Mouse (Mus musculus) hindbrain, embryonic 12.5 days (tissue): ENCODE results near the gene Wdr82. TPM values are rescaled to one million over a fixed set of nuclear protein-coding genes. Genes with fewer than 3 reads are reported as not detected.
A peak's percentile ranks its signal among the peaks of the same experiment; 100 is the strongest.

Source experiments
- ATAC-seq: fragments of 200-750 bp; cut with Nextera tagmentation; 2 replicates; pipeline ENCODE4 v1.8.0; 2017; ENCODE audit warnings: moderate TSS enrichment; ENCODE audit not compliant: low FRiP score
- H3K27ac ChIP-seq: fragments of 300-500 bp; sonication (generic); 2 replicates; pipeline ENCODE4 v1.5.1; 2016; ENCODE audit warnings: mild to moderate bottlenecking
- H3K27me3 ChIP-seq: fragments of 300-500 bp; sonication (generic); 2 replicates; pipeline ENCODE4 v1.6.1; 2016; ENCODE audit warnings: mild to moderate bottlenecking
- H3K36me3 ChIP-seq: fragments of 300-500 bp; sonication (generic); 2 replicates; pipeline ENCODE4 v1.6.1; 2016; ENCODE audit warnings: mild to moderate bottlenecking
- H3K4me1 ChIP-seq: fragments of 300-500 bp; sonication (generic); 2 replicates; pipeline ENCODE4 v1.6.1; 2016
- H3K4me2 ChIP-seq: fragments of 300-500 bp; sonication (generic); replicated peaks from 2 replicates; pipeline ENCODE4 v1.6.1; 2016; ENCODE audit warnings: mild to moderate bottlenecking
- H3K4me3 ChIP-seq: fragments of 300-500 bp; sonication (generic); 2 replicates; pipeline ENCODE4 v1.5.1; 2016; ENCODE audit warnings: mild to moderate bottlenecking
- H3K9ac ChIP-seq: fragments of 300-500 bp; sonication (generic); 2 replicates; pipeline ENCODE4 v1.6.1; 2016; ENCODE audit warnings: mild to moderate bottlenecking, moderate library complexity
- H3K9me3 ChIP-seq: fragments of 300-500 bp; sonication (generic); replicated peaks from 2 replicates; pipeline ENCODE4 v1.6.1; 2016; ENCODE audit warnings: mild to moderate bottlenecking
- WGBS: fragments of 180-500 bp; shearing (Covaris S2); methylation state at CpG from one replicate; pipeline ENCODE4 v1.1.7; 2016; 5-methylcytosine and 5-hydroxymethylcytosine counted together
- polyA plus RNA-seq: library from polyadenylated mRNA; unstranded; fragments of >200 nt; fragmentation: Nextera tagmentation; extraction: Ambion mirVana; gene quantifications from 2 replicates; pipeline ENCODE4 v1.2.1, GENCODE M21; 2016

Wdr82 gene
- polyA plus RNA-seq, 1 experiment from 2014 or later, result 34.1 TPM

DNA sequence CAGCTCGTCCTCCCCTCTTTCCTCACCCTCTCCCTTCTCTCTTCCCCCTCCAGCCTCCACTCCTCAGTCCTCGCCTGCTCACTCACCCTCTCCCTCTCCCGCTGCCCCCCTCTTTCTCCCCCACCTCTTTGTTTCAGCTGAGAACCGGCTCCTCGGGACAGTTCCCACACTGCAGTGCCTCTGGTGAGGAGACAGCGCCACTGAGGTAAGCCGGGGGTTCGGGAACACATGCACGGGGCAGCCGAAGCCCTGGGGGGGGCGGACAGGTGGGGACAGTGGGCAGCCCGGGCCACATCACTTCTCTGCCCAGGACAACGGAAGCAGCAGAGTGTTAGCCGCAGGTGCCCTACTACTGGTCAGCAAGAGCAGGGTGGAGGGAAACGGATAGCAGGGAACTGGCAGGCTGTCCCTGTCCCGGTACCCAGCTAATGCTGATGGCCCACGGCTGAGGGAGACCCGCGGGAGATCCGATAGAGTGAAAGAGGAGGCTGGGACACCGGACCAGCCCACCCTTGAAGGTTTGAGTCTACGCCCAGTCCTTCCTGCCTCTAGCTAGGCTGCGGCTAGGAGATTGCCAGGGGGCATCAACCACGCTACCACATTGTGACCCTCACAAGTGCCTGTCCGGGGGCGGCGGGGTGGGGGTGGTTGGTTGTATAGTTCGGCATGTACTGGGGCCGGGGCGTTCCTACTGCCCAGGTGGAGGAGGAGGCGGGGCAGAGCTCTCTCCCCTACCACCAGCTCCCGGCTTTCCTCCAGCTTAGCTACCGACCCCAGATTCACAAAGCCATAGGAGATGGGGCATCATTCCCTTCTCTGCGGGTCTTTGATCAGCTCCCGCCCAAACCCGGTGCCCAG is 22.0 kb upstream of the Wdr82 start:
- under 1% methylated on average over 36 of the region's 36 CpGs for WGBS
- Histone ChIP-seq H3K4me2 (peak overlapping the region; percentile 77), H3K9ac (peak overlapping the region; percentile 95), H3K27me3 (peaks cover 8% of the 10 kb centered on the region), H3K4me3 (peak overlapping the region; percentile 70), H3K4me1 (peaks cover 39% of the 10 kb centered on the region), H3K9me3 (no peaks in the 10 kb centered on the region), H3K36me3 (peaks cover 26% of the 10 kb centered on the region), H3K27ac (peak overlapping the region; percentile 93)
- ATAC-seq, result peak; percentile 87

DNA sequence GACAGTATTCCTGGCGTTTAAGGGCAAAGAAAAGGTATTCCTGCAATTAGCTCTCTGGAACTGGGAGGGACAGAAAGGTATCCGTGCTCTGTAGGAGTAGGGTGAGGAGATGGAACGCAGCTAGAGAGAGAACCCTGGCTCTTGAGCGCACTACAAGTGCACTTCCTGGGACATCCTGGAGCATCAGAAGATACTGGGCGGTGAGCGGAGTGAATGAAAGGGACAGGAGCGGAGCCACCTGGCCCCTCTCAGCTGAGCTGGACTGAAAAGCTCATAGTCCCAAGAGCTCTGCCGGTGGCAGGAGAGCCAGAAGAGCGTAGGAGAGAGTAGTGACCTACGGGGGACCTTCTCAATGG is 21.4 kb upstream of the Wdr82 start:
- Histone ChIP-seq H3K9me3 (no peaks in the 10 kb centered on the region), H3K4me3 (peak overlapping the region; percentile 70), H3K36me3 (peaks cover 31% of the 10 kb centered on the region), H3K27ac (peak overlapping the region; percentile 93), H3K9ac (peak overlapping the region; percentile 95), H3K4me1 (peaks cover 39% of the 10 kb centered on the region), H3K4me2 (peak overlapping the region; percentile 77), H3K27me3 (peaks cover 8% of the 10 kb centered on the region)
- 14% methylated on average over 10 of the region's 10 CpGs for WGBS
- 0 out of 2 replicates have a peak, but pooled peaks have one; percentile 17 for ATAC-seq

DNA sequence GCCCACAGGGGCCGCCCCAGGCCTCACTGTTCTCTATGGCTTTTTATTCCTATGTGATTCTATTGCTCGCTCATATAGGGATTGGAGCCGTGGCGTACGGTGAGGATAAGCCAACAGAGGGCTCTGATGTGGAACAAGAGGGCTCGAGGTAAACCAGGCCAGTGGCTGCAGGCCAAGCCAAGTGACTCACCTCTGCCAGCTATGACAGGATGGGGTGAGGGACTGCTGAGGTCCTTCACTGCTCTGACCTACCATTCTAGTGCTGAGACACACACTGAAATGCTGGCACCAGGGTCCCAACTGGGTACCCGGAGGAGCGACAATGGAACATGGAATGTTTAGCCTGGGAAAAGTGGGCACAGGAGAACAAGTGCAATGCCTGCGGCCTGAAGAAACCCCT is 16.6 kb upstream of the Wdr82 start:
- ATAC-seq, result no peak
- H3K9ac ChIP-seq, result no peak overlapping the region
- H3K27ac ChIP-seq, result 0 out of 2 replicates have a peak overlapping the region, but pooled peaks have one; percentile 58
- H3K4me3 ChIP-seq, result no peak overlapping the region
- H3K4me2 ChIP-seq, result no peak overlapping the region
- H3K27me3 ChIP-seq, result peaks cover 4% of the 10 kb centered on the region
- H3K4me1 ChIP-seq, result peaks cover 37% of the 10 kb centered on the region
- WGBS, result 94% methylated on average over 9 of the region's 9 CpGs
- peaks cover 31% of the 10 kb centered on the region for H3K36me3 ChIP-seq
- H3K9me3 ChIP-seq, result no peaks in the 10 kb centered on the region

DNA sequence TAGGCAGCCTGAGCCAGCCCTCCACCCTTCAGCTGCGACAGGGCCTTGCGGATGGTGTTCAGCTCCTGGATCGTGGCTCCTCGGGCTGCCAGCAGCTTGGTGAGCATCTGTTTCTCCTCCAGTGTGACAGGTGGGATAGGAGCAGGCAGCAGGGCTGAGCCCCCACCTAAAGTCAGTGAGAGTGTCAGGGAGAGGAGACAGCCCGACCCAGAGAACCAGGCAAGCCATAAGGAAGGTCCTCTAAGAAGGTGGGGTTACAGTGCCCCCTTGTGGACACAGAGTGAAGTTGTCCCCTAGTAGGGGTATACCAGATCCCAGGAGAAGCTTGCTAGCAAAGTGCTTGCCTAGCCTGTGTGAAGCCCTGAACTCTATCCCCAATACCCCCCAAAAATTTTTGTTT is 14.3 kb upstream of the Wdr82 start:
- Histone ChIP-seq H3K4me2 (no peak overlapping the region), H3K27ac (peak overlapping the region; percentile 58; the same call in 1 of the 2 replicates), H3K27me3 (no peaks in the 10 kb centered on the region), H3K9ac (no peak overlapping the region), H3K4me3 (no peak overlapping the region), H3K4me1 (peaks cover 18% of the 10 kb centered on the region; the same call in 1 of the 2 replicates), H3K36me3 (peaks cover 27% of the 10 kb centered on the region), H3K9me3 (no peaks in the 10 kb centered on the region)
- WGBS, result 50% methylated on average over 5 of the region's 5 CpGs
- ATAC-seq, result peak; percentile 59

DNA sequence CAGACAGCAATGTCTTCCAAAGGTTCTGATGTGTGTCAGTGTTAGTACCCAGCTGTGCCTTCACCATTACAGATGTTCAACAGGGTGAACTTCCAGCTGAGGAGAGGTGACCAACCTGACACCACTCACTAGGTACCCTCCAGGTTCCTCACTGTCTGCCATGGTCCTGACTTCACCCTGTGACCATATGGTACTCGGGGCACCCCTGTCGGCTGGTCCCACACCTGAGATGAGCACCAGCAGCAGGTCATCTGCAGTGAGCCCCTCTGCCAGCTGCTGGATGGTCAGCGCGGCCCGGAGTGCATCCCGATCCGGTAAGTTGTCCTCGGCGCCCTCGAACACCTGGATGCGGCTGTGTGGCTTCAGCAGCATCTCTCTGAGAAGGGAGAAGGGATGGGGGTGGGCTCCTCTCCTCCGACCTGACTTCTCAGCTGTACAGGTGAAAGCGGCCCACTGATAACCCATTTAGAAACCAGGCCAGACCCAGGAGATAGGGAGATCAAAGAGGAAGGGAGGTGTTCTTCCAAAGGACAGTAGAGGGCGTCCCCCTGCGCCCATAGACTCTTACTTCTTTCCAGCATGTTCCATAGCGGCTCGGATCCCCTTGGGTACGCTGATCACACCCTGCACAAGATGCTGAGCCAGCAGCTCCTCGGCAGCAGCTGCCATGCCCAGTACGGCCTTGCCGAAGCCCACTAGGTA is 13.7 kb upstream of the Wdr82 start:
- Histone ChIP-seq H3K9ac (no peak overlapping the region), H3K27ac (peak overlapping the region; percentile 23; the same call in 1 of the 2 replicates), H3K36me3 (peaks cover 22% of the 10 kb centered on the region), H3K9me3 (no peaks in the 10 kb centered on the region), H3K27me3 (no peaks in the 10 kb centered on the region), H3K4me2 (no peak overlapping the region), H3K4me3 (no peak overlapping the region), H3K4me1 (peaks cover 17% of the 10 kb centered on the region; the same call in 1 of the 2 replicates)
- WGBS, result 80% methylated on average over 21 of the region's 21 CpGs
- peak; percentile 18; the same call in 1 of the 2 replicates for ATAC-seq

DNA sequence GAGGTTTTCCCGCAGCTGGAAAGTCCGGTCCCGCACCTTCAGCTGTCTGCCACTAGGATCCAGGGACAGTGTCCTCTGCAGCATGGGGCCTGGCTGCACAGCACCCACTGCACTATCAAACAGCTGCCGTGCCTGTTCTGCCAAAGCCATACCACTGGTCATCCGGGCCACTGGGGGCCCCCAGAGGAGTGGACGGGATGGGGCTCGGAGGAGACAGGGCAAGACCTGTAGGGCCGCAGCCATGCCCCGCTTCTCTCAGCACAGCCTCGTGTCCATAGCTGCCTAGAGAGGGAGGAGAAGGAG is 13.2 kb upstream of the Wdr82 start:
- Histone ChIP-seq H3K4me2 (no peak overlapping the region), H3K4me3 (no peak overlapping the region), H3K36me3 (peaks cover 17% of the 10 kb centered on the region), H3K9ac (no peak overlapping the region), H3K9me3 (no peaks in the 10 kb centered on the region), H3K27ac (peak overlapping the region; percentile 23; the same call in 1 of the 2 replicates), H3K27me3 (no peaks in the 10 kb centered on the region), H3K4me1 (peaks cover 15% of the 10 kb centered on the region; the same call in 1 of the 2 replicates)
- 78% methylated on average over 10 of the region's 10 CpGs for WGBS
- no peak for ATAC-seq

DNA sequence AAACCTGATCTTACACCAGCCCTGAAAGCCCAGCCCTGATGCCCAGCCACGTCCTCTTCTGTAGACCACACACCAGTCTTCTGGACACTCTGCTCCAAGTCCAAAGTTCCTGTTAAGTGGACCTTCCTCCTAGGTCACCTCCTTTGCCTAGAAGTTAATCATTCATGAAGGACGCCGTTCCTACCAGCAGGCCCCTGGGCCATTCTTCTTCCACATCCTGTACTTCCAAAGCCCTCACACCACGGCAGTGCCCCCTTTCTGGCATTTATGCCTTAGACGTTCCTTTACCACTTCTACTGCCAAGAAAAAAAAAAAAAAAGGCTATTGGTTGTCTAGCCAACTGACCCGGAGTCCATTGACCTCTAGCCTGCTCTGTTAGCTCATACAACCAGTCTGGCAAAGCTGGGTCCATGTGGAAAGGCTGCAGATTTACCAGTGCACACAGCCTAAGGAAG is 12.7 kb upstream of the Wdr82 start, which contains the start of gene Glyctk:
Glyctk (minus strand) TSS at position 102 of the 455 bp plus-strand sequence.
- no peak within 1 kb of the TSS for H3K9ac ChIP-seq
- H3K27me3 ChIP-seq, result no peaks in the 10 kb centered on the region
- H3K27ac ChIP-seq, result peak within 1 kb of the TSS; percentile 23; the same call in 1 of the 2 replicates
- WGBS, result 83% methylated on average over 6 of the region's 6 CpGs
- no peak within 1 kb of the TSS for H3K4me3 ChIP-seq
- H3K36me3 ChIP-seq, result peaks cover 12% of the 10 kb centered on the region
- ATAC-seq, result no peak
- H3K9me3 ChIP-seq, result no peaks in the 10 kb centered on the region
- H3K4me2 ChIP-seq, result no peak within 1 kb of the TSS; the same call in 1 of the 2 replicates
- peaks cover 15% of the 10 kb centered on the region; the same call in 1 of the 2 replicates for H3K4me1 ChIP-seq

DNA sequence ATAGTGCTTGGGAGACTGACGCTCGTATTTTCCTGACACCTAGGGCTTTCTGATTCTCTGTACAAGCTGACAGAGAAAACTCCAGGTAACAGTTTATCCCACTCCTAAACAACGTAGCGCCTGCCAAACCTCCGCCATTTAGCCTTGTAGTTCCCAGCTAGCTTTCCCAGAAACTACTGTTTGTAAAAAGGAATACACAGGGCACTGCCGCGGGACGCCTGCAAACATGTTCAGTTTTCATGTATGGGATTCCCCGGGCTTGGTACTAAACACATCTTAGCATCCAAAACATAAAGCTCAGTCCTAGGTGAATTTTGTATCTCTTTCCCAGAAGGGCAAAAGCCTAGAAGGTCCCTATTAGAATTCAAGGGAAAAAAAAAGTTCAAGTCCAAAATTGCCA is 11.5 kb upstream of the Wdr82 start:
- 86% methylated on average over 9 of the region's 9 CpGs for WGBS

DNA sequence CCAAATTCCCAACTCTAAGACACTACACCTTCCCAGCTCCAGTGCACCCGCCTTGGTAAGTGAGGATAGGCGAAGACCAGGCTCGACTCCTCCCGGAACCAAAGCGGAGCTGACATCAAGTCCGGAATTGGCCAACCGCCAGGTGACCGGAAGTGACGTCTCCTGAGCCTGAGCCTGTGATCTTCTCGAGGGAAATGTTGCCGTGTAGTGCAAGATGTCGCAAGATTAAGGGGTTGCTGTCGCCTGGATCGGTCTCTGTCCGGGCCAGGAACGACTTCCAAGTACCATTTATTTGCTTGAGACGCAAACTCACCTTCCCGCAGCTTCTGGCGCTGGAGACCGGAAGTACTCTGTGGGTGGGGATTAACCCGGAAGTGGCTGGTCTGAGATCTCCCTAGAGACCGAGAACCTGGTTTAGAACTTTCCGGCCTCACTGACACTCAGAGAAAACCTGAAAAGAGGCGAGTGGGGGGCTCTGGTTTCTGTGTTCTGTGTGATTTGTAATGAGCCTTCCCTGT is 10.9 kb upstream of the Wdr82 start:
- 2% methylated on average over 24 of the region's 24 CpGs for WGBS
- peak overlapping the region; percentile 67 for H3K4me2 ChIP-seq
- H3K9me3 ChIP-seq, result no peaks in the 10 kb centered on the region
- no peaks in the 10 kb centered on the region for H3K27me3 ChIP-seq
- ATAC-seq, result peak; percentile 77
- H3K36me3 ChIP-seq, result no peaks in the 10 kb centered on the region
- H3K4me3 ChIP-seq, result peak overlapping the region; percentile 50
- H3K9ac ChIP-seq, result peak overlapping the region; percentile 66
- peak overlapping the region; percentile 97 for H3K27ac ChIP-seq
- peaks cover 15% of the 10 kb centered on the region; the same call in 1 of the 2 replicates for H3K4me1 ChIP-seq

More for the DNA sequence above, 11.5 kb upstream of the Wdr82 start:
- Histone ChIP-seq H3K9me3 (no peaks in the 10 kb centered on the region), H3K4me2 (peak overlapping the region; percentile 67), H3K4me1 (peaks cover 15% of the 10 kb centered on the region; the same call in 1 of the 2 replicates), H3K27me3 (no peaks in the 10 kb centered on the region), H3K27ac (no peak overlapping the region), H3K9ac (no peak overlapping the region), H3K4me3 (no peak overlapping the region), H3K36me3 (peaks cover under 1% of the 10 kb centered on the region; the same call in 1 of the 2 replicates)
- ATAC-seq, result no peak

DNA sequence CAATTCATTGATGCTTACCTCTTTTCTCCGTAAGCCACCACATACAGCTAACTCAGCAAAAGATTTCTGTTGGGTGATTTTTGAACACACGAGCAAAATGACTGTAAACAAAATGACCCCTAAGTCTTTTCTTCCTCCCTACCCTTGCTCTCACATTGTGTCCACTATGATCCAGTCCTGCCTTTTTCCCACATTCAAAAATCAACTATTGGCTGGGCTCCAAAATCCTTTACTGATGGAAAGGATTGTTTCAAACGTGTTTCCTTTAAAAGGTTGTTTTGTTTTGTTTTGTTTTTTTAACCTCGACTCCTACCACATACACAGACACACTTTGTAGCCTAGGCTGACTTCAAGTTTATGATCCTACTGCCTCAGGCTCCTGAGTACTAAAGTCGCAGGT is 10.3 kb upstream of the Wdr82 start:
- H3K4me2 ChIP-seq, result peak overlapping the region; percentile 67
- no peak for ATAC-seq
- no peaks in the 10 kb centered on the region for H3K27me3 ChIP-seq
- H3K9ac ChIP-seq, result peak overlapping the region; percentile 66; the same call in 1 of the 2 replicates
- peak overlapping the region; percentile 50 for H3K4me3 ChIP-seq
- H3K27ac ChIP-seq, result peak overlapping the region; percentile 97
- no peaks in the 10 kb centered on the region for H3K36me3 ChIP-seq
- WGBS, result 48% methylated on average over 5 of the region's 5 CpGs
- H3K4me1 ChIP-seq, result peaks cover 14% of the 10 kb centered on the region; the same call in 1 of the 2 replicates
- H3K9me3 ChIP-seq, result no peaks in the 10 kb centered on the region

DNA sequence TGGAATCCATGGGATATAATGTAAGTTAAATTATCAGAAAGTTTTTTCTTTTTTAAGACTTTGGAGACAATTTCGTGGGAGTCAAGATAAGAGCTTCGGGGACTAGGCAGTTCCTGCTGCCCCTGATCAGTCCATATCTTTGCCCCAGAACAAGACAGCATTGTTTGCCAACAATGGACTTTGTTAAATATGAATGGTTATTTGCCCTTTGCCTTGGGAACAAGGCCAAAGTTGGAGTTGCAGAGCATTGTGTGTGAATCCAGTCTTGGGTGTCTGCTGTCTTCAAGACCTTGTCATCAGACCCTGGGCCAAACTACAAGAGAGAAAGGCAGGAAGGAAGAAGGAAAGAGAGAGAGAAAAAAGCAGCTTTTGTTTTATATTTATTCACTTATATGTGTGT is 4.0 kb upstream of the Wdr82 start:
- H3K27ac ChIP-seq, result no peak overlapping the region
- no peak overlapping the region for H3K4me3 ChIP-seq
- H3K9me3 ChIP-seq, result no peaks in the 10 kb centered on the region
- no peak overlapping the region for H3K9ac ChIP-seq
- H3K36me3 ChIP-seq, result no peaks in the 10 kb centered on the region
- 81% methylated on average over 2 of the region's 2 CpGs for WGBS
- ATAC-seq, result no peak
- H3K4me2 ChIP-seq, result no peak overlapping the region
- H3K27me3 ChIP-seq, result no peaks in the 10 kb centered on the region
- H3K4me1 ChIP-seq, result peaks cover 3% of the 10 kb centered on the region; the same call in 1 of the 2 replicates

DNA sequence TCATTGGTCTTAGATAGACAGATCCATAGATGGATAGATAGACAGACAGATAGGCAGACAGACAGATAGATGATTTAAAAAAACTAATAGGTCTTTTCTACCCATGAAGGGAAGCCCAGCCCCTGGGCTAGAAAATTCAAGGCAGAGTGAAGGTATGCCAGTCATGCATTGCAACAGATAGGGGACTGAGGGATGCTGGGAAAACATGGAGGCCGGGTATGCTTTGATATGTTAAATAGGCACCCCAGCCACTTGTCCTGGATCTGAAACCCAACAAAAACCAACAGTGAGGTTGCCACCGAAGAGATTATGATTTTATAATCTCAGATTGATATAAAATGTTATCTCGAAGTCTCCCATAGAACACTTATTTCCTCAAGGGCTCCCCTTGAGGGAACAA is 3.5 kb upstream of the Wdr82 start:
- Histone ChIP-seq H3K4me3 (no peak overlapping the region), H3K27me3 (no peaks in the 10 kb centered on the region), H3K36me3 (no peaks in the 10 kb centered on the region), H3K9me3 (no peaks in the 10 kb centered on the region), H3K27ac (no peak overlapping the region), H3K4me2 (no peak overlapping the region), H3K4me1 (peaks cover 3% of the 10 kb centered on the region; the same call in 1 of the 2 replicates), H3K9ac (no peak overlapping the region)
- WGBS, result 76% methylated on average over 3 of the region's 3 CpGs
- no peak for ATAC-seq
